Mouse (Mus musculus): ENCODE measurements around the gene Slc25a51. TPM values are rescaled to one million over a fixed set of nuclear protein-coding genes. Genes with fewer than 3 reads are reported as not detected.

The Slc25a51 gene
- 67.6 TPM for total RNA-seq (2023)

GRCm38 (mm10) chr4:45408427-45409132 is at the start of gene Slc25a51:
Gene Slc25a51, minus strand, starts transcription at chr4:45408766.

Other genes with a start within 250 kb of the Slc25a51 start
- 2.1 TPM for gene Frmpd1, start 223.9 kb downstream of the Slc25a51 start, total RNA-seq (2023)
- 9.3 TPM for gene Trmt10b, start 111.6 kb downstream of the Slc25a51 start, total RNA-seq (2023)
- 24.4 TPM for gene Dcaf10, start 66.7 kb downstream of the Slc25a51 start, total RNA-seq (2023)
- gene Exosc3, start 66.0 kb downstream of the Slc25a51 start, total RNA-seq (2023) = 44.8 TPM
- 2.6 TPM for gene Shb, start 123.7 kb upstream of the Slc25a51 start, total RNA-seq (2023)

Measured in CD4-positive naive resting alpha-beta T cell, adult 76 days (primary cell).